Mouse (Mus musculus): ENCODE results near the gene Coro6.

- TF ChIP-seq CTCF (IDR thresholded peaks at IDR 0.05; ENCODE audit: borderline replicate concordance, control insufficient read depth, extremely low read depth, insufficient read depth, low read length, poor library complexity) = no peak
- no peak for TF ChIP-seq POLR2A (IDR thresholded peaks at IDR 0.05; ENCODE audit: control insufficient read depth, extremely low read depth, insufficient read depth, low read length, poor library complexity)
These were observed 14.0 kb downstream of the Coro6 start for GRCm38 (mm10) chr11:77476216-77476615.

Data from thymus, adult 2 months (tissue).